Mouse (Mus musculus): ENCODE data around the gene Tnfrsf1a. TPM values are rescaled to one million over a fixed set of nuclear protein-coding genes. Genes with fewer than 3 reads are reported as not detected.
A peak's percentile ranks its signal among the peaks of the same experiment; 100 is the strongest.

Gene Tnfrsf1a
- polyA plus RNA-seq, 1 experiment: 63.6 TPM

DNA sequence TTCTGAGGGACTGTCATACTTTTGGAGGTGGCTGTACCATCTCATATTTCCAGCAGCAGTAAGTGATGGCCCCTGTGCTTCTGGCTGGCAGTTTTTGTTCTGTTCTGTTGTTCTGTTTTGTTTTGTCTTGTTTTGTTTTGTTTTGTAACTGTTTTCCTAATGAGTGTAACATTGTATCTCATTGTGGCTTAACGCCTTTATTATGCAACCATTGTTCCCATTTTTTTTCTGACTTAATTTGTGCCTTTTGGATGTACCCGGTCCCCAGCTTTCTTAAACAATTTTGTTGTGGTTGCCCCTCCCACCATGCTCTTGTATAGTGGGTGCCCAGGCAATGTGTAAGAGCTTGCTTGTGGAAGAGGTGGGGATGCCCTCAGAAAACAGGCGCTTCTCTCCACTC is 7.0 kb upstream of the Tnfrsf1a start:
- H3K4me1 ChIP-seq: peaks cover 45% of the 10 kb centered on the region

GRCm38 (mm10) chr6:125344084-125344483 is 5.1 kb upstream of the Tnfrsf1a start:
- Histone ChIP-seq H3K4me3 (replicated peaks) (no peak overlapping the region), H3K4me1 (peaks cover 50% of the 10 kb centered on the region), H3K9me3 (no peaks in the 10 kb centered on the region), H3K36me3 (replicated peaks; ENCODE audit: low read length) (no peaks in the 10 kb centered on the region), H3K27me3 (replicated peaks) (peaks cover 55% of the 10 kb centered on the region)
- TF ChIP-seq FLI1 (IDR thresholded peaks at IDR 0.05; ENCODE audit: low read length): no peak
- TF ChIP-seq GATA1 (IDR thresholded peaks at IDR 0.05; ENCODE audit: borderline replicate concordance, low read length): no peak

More for the DNA sequence above, 7.0 kb upstream of the Tnfrsf1a start:
- Histone ChIP-seq H3K9me3 (no peaks in the 10 kb centered on the region), H3K4me3 (replicated peaks) (no peak overlapping the region), H3K27me3 (replicated peaks) (peaks cover 58% of the 10 kb centered on the region), H3K36me3 (replicated peaks; ENCODE audit: low read length) (no peaks in the 10 kb centered on the region)
- no peak for TF ChIP-seq FLI1 (IDR thresholded peaks at IDR 0.05; ENCODE audit: low read length)
- TF ChIP-seq GATA1 (IDR thresholded peaks at IDR 0.05; ENCODE audit: borderline replicate concordance, low read length): no peak

DNA sequence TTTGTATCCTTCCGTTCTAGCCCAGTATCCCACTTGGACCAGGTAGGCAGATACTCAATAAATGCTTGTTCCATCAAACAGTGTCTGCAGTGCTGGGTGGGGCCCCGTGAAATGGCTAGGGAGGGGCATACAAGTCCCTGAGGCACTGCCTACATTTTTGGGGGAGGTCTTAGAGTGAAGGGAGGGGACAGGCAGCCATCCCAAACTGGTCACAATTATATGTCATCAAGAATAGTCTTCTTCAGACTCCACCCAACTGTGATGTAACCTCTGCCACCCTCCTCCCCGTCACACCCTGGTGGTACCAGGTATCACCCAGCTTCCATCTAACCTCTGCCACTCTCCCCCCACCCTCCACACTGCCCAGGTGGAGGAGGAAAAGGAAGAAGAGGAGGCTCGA is 4.3 kb upstream of the Tnfrsf1a start:
- no peak overlapping the region for H3K4me3 ChIP-seq (replicated peaks)
- TF ChIP-seq GATA1 (IDR thresholded peaks at IDR 0.05; ENCODE audit: borderline replicate concordance, low read length) (no peak), FLI1 (IDR thresholded peaks at IDR 0.05; ENCODE audit: low read length) (no peak)
- H3K27me3 ChIP-seq (replicated peaks): peaks cover 62% of the 10 kb centered on the region
- H3K4me1 ChIP-seq: peaks cover 50% of the 10 kb centered on the region
- H3K36me3 ChIP-seq (replicated peaks; ENCODE audit: low read length): no peaks in the 10 kb centered on the region
- H3K9me3 ChIP-seq: no peaks in the 10 kb centered on the region

DNA sequence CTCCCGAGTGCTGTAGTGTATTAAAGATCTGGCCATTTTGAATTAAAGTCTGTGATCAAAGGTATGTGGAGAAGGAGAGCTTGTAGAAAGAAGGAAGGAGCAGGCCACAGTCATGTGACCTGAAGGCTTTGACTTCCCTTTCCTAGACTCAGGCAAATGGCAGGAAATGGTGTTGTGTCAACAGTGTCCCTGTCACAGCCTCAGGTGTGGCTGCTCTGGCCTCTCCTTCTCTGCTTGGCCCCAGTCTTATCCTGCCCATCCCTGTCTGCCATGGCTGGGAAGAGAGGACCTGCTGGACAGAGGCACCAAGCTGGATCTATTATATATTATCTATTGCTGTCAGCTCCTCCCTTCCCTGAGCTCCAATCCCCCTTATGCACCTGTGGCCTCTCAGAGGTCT is 3.5 kb upstream of the Tnfrsf1a start:
- peaks cover 67% of the 10 kb centered on the region for H3K27me3 ChIP-seq (replicated peaks)
- peak overlapping the region; percentile 16 for H3K4me3 ChIP-seq (replicated peaks)
- H3K9me3 ChIP-seq: no peaks in the 10 kb centered on the region
- no peak for TF ChIP-seq GATA1 (IDR thresholded peaks at IDR 0.05; ENCODE audit: borderline replicate concordance, low read length)
- no peak for TF ChIP-seq FLI1 (IDR thresholded peaks at IDR 0.05; ENCODE audit: low read length)
- H3K4me1 ChIP-seq: peaks cover 50% of the 10 kb centered on the region
- H3K36me3 ChIP-seq (replicated peaks; ENCODE audit: low read length): no peaks in the 10 kb centered on the region

GRCm38 (mm10) chr6:125346029-125346428 is 3.1 kb upstream of the Tnfrsf1a start:
- TF ChIP-seq FLI1 (IDR thresholded peaks at IDR 0.05; ENCODE audit: low read length) (no peak), GATA1 (IDR thresholded peaks at IDR 0.05; ENCODE audit: borderline replicate concordance, low read length) (no peak)
- Histone ChIP-seq H3K4me3 (replicated peaks) (no peak overlapping the region), H3K36me3 (replicated peaks; ENCODE audit: low read length) (no peaks in the 10 kb centered on the region), H3K4me1 (peaks cover 51% of the 10 kb centered on the region), H3K9me3 (no peaks in the 10 kb centered on the region), H3K27me3 (replicated peaks) (peaks cover 69% of the 10 kb centered on the region)

GRCm38 (mm10) chr6:125349575-125350230 is 541 bp downstream of the Tnfrsf1a start:
- Histone ChIP-seq H3K4me3 (replicated peaks) (peak overlapping the region; percentile 92), H3K4me1 (peaks cover 74% of the 10 kb centered on the region), H3K36me3 (replicated peaks; ENCODE audit: low read length) (no peaks in the 10 kb centered on the region), H3K9me3 (no peaks in the 10 kb centered on the region), H3K27me3 (replicated peaks) (peaks cover 69% of the 10 kb centered on the region)
- TF ChIP-seq GATA1 (IDR thresholded peaks at IDR 0.05; ENCODE audit: borderline replicate concordance, low read length): no peak

- Histone ChIP-seq H3K9me3 (no peaks in the 10 kb centered on the region), H3K4me1 (peaks cover 81% of the 10 kb centered on the region), H3K4me3 (replicated peaks) (peak overlapping the region; percentile 92), H3K27me3 (replicated peaks) (peaks cover 68% of the 10 kb centered on the region), H3K36me3 (replicated peaks; ENCODE audit: low read length) (no peaks in the 10 kb centered on the region)
- TF ChIP-seq FLI1 (IDR thresholded peaks at IDR 0.05; ENCODE audit: low read length): no peak
- no peak for TF ChIP-seq GATA1 (IDR thresholded peaks at IDR 0.05; ENCODE audit: borderline replicate concordance, low read length)
Measured at GRCm38 (mm10) chr6:125350231-125350994, 1.3 kb downstream of the Tnfrsf1a start.

GRCm38 (mm10) chr6:125350995-125351324 is 1.8 kb downstream of the Tnfrsf1a start:
- no peaks in the 10 kb centered on the region for H3K9me3 ChIP-seq
- H3K27me3 ChIP-seq (replicated peaks): peaks cover 71% of the 10 kb centered on the region
- TF ChIP-seq GATA1 (IDR thresholded peaks at IDR 0.05; ENCODE audit: borderline replicate concordance, low read length): no peak
- no peak for TF ChIP-seq FLI1 (IDR thresholded peaks at IDR 0.05; ENCODE audit: low read length)
- H3K4me3 ChIP-seq (replicated peaks): peak overlapping the region; percentile 92
- peaks cover 81% of the 10 kb centered on the region for H3K4me1 ChIP-seq
- H3K36me3 ChIP-seq (replicated peaks; ENCODE audit: low read length): no peaks in the 10 kb centered on the region

DNA sequence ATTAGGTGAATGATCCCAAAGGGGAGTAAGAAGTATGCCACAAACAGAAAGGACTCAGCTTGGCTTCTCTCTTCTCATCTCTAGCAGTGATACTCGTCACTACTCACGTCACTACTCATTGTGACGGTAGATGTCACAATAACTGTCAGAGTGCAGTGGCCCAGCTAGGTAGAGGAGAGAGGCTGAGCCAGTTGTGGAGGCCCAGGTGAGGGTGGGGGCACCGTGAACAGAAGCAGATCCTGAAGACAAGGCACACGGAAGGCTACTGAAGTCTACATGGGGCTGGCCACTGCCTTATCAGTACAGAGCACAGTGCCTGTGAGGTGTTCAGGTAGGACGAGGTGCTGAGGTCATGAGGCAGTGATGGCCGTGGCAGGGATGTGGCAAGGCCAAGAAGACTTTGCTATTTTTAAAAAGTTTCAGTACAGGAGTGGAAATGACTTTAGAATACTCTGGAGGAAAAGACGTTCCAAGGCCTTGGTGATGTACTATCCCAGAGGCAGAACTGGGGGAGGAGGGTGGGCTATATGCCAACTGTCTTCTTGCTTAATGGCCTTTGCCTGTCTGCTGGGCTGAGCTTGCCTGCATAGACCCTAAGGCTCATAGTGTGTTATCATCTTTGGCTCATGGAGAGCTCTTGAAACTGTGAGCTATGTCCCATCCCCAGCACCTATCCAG is 2.3 kb downstream of the Tnfrsf1a start:
- no peak for TF ChIP-seq GATA1 (IDR thresholded peaks at IDR 0.05; ENCODE audit: borderline replicate concordance, low read length)
- TF ChIP-seq FLI1 (IDR thresholded peaks at IDR 0.05; ENCODE audit: low read length): no peak
- no peaks in the 10 kb centered on the region for H3K36me3 ChIP-seq (replicated peaks; ENCODE audit: low read length)
- peaks cover 76% of the 10 kb centered on the region for H3K27me3 ChIP-seq (replicated peaks)
- no peaks in the 10 kb centered on the region for H3K9me3 ChIP-seq
- peak overlapping the region; percentile 86 for H3K4me3 ChIP-seq (replicated peaks)
- peaks cover 79% of the 10 kb centered on the region for H3K4me1 ChIP-seq

GRCm38 (mm10) chr6:125352046-125352384 is 2.9 kb downstream of the Tnfrsf1a start:
- Histone ChIP-seq H3K4me1 (peaks cover 79% of the 10 kb centered on the region), H3K4me3 (replicated peaks) (no peak overlapping the region), H3K36me3 (replicated peaks; ENCODE audit: low read length) (peaks cover under 1% of the 10 kb centered on the region), H3K9me3 (no peaks in the 10 kb centered on the region), H3K27me3 (replicated peaks) (peaks cover 76% of the 10 kb centered on the region)
- no peak for TF ChIP-seq FLI1 (IDR thresholded peaks at IDR 0.05; ENCODE audit: low read length)
- TF ChIP-seq GATA1 (IDR thresholded peaks at IDR 0.05; ENCODE audit: borderline replicate concordance, low read length): no peak

Measured in megakaryocyte, embryonic 14.5 days (primary cell).